Mouse (Mus musculus): ENCODE data around the gene Nupr1l.
"Not testable (repeated sequence)": the region's sequence is repeated elsewhere in the genome, so short reads cannot be mapped to it uniquely, and the experiment has no call there.

Nupr1l gene

GRCm38 (mm10) chr5:129908242-129908965, at the start of gene Nupr1l:
Gene Nupr1l (plus strand): TSS chr5:129908540.
- peak; percentile 38 for DNase-seq (ENCODE audit: low spot score)

- no peak for DNase-seq (ENCODE audit: low spot score)
Measured at GRCm38 (mm10) chr5:129862325-129862724, 46.0 kb upstream of the Nupr1l start.

- DNase-seq (ENCODE audit: low spot score): peak; percentile 29
Measured at GRCm38 (mm10) chr5:129864467-129864866, 43.9 kb upstream of the Nupr1l start.

- DNase-seq (ENCODE audit: low spot score): no peak
Measured at GRCm38 (mm10) chr5:129865841-129866240, 42.5 kb upstream of the Nupr1l start.

- DNase-seq (ENCODE audit: low spot score): no peak
Measured at GRCm38 (mm10) chr5:129869238-129869995, 38.9 kb upstream of the Nupr1l start.

GRCm38 (mm10) chr5:129871238-129871637, 37.1 kb upstream of the Nupr1l start:
- no peak for DNase-seq (ENCODE audit: low spot score)

GRCm38 (mm10) chr5:129873942-129874341, 34.4 kb upstream of the Nupr1l start:
- DNase-seq (ENCODE audit: low spot score): no peak

- no peak for DNase-seq (ENCODE audit: low spot score)
Measured at GRCm38 (mm10) chr5:129875098-129875497, 33.2 kb upstream of the Nupr1l start.

- no peak for DNase-seq (ENCODE audit: low spot score)
Measured at GRCm38 (mm10) chr5:129877731-129878455, 30.4 kb upstream of the Nupr1l start.

- DNase-seq (ENCODE audit: low spot score): no peak
Measured at GRCm38 (mm10) chr5:129878946-129879345, 29.4 kb upstream of the Nupr1l start.

GRCm38 (mm10) chr5:129879888-129880287, 28.5 kb upstream of the Nupr1l start:
- DNase-seq (ENCODE audit: low spot score): no peak

- no peak for DNase-seq (ENCODE audit: low spot score)
Measured at GRCm38 (mm10) chr5:129886271-129886670, 22.1 kb upstream of the Nupr1l start.

GRCm38 (mm10) chr5:129886911-129887636, 21.3 kb upstream of the Nupr1l start, which contains the start of gene Chchd2:
Gene Chchd2 (minus strand): TSS chr5:129887470.
- peak; percentile 84 for DNase-seq (ENCODE audit: low spot score)

- DNase-seq (ENCODE audit: low spot score): not testable (repeated sequence)
Measured at GRCm38 (mm10) chr5:129890390-129890789, 17.9 kb upstream of the Nupr1l start.

GRCm38 (mm10) chr5:129895198-129896088, 12.9 kb upstream of the Nupr1l start, which contains the start of gene Zbed5:
Gene Zbed5 (plus strand): TSS chr5:129895723.
- DNase-seq (ENCODE audit: low spot score): peak; percentile 75

- DNase-seq (ENCODE audit: low spot score): no peak
Measured at GRCm38 (mm10) chr5:129898449-129898848, 9.9 kb upstream of the Nupr1l start, which contains the start of gene Phkg1. Gene Phkg1 (minus strand): TSS chr5:129898549.

GRCm38 (mm10) chr5:129907775-129908174, 565 bp upstream of the Nupr1l start:
- DNase-seq (ENCODE audit: low spot score): no peak

GRCm38 (mm10) chr5:129909147-129909546, 807 bp downstream of the Nupr1l start:
- DNase-seq (ENCODE audit: low spot score): no peak

- DNase-seq (ENCODE audit: low spot score): no peak
Measured at GRCm38 (mm10) chr5:129909591-129909990, 1.3 kb downstream of the Nupr1l start.

GRCm38 (mm10) chr5:129914024-129914423, 5.7 kb downstream of the Nupr1l start:
- DNase-seq (ENCODE audit: low spot score): peak; percentile 38

GRCm38 (mm10) chr5:129915491-129915890, 7.2 kb downstream of the Nupr1l start:
- not testable (repeated sequence) for DNase-seq (ENCODE audit: low spot score)
